Mouse (Mus musculus): ENCODE data around the gene Cdyl.

DNA sequence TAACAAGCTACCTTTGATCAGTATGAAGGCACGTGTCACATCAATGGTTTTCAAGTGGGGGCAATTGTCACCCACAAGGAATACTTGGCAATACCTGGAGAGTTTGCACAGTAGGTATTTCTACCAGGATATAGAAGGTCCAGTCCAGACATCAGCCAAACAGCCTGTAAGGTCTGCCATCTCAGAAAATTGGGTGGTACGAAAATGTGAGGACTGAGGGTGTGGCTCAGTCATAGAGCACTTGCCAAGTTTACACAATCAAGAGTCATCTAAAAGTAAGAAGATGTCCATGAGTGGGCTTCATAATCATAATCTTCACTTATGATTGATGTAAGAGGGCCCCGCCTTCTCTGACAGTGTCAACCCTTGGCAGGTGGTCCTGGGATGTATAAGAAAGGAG is 29.9 kb downstream of the Cdyl start:
- TF ChIP-seq CTCF (IDR thresholded peaks at IDR 0.05; ENCODE audit: control insufficient read depth, insufficient read depth, insufficient replicate concordance, low read depth, low read length): no peak
- no peak for TF ChIP-seq POLR2A (IDR thresholded peaks at IDR 0.05; ENCODE audit: control insufficient read depth, low read depth, low read length)

Data from testis, adult 2 months (tissue).